Mouse (Mus musculus) monocyte, adult 2 months (primary cell): ENCODE data around the gene Myl6b.
"Not testable (repeated sequence)": the region's sequence is repeated elsewhere in the genome, so short reads cannot be mapped to it uniquely, and the experiment has no call there.

ENCODE experiments used
- DNase-seq, 2 experiments: peaks; one replicate each; pipeline ENCODE4 v3.0.0; 2022; ENCODE audit warnings: low spot score in 2 of 2, low read depth in 1 of 2

The Myl6b gene

GRCm38 (mm10) chr10:128494667-128495245 lies 3.7 kb downstream of the Myl6b start:
- DNase-seq: no peak

DNA sequence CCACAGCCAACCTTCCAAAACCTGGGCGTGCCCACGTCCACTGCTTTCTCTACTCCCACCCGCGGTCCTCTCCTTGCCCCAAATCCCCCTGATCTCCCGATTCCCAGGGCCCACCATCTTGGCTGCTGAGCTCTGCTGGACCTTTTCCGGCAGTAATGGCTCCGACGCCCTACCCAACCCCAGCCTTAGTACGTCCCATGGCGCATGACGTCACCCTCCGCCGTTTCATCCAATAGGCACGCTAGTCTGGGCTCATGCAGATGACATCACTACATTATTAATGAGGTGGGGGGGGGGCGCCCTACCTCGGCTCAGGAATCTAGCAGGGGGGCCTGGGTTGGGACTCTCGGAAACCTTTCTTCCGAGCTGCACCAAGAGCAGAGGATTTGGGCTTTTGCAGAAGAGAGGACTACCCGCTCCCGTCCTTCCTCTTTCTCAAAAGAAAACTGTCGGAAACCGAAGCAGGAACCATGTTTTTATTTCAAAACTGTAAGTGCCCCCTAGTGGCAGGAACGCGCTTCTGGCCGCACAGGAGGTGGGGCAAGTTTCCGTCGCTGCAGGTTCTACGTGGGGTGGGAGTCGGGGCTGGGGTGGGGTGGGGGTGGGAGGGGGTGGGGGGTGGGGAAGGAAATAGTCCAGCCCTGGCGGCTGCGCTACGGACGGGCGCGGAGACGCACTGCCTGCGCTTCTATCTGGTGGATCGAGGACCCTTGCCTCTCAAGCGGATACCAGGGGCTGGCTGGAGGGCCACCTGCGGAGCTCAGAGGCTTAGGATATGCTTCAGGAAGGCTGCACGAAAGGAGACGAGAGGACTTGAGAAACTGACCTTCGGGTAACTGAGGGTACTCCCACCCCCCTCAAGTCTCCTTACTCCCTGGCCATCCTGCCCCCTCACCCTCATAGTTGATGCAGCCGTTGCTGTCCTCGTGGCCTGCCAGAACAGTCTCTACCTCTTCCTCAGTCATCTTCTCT lies 4.5 kb downstream of the Myl6b start, which contains the start of gene Myl6:
TSS of gene Myl6 (minus strand) at position 451 of the 972 bp plus-strand sequence.
- peak; percentile 91 to 93 for DNase-seq

DNA sequence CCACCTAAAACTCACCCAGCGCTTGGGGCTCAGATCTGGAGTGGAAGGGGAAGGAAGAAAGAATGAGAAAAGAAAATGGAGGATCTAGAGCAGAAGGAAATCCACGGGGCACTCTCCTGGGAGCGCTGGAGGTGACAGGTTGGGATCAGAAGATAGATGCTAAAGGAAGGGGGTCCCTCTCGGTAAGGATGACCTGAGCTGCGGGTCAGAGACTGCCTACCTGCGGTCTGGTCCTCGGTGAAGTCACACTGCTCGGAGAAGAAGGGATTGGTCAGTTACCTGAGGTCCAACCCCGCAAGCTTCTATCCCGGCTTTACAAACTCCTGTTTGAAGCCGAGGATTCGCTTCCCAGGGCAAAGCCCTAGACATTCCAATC lies 5.2 kb downstream of the Myl6b start:
- DNase-seq: no peak

DNA sequence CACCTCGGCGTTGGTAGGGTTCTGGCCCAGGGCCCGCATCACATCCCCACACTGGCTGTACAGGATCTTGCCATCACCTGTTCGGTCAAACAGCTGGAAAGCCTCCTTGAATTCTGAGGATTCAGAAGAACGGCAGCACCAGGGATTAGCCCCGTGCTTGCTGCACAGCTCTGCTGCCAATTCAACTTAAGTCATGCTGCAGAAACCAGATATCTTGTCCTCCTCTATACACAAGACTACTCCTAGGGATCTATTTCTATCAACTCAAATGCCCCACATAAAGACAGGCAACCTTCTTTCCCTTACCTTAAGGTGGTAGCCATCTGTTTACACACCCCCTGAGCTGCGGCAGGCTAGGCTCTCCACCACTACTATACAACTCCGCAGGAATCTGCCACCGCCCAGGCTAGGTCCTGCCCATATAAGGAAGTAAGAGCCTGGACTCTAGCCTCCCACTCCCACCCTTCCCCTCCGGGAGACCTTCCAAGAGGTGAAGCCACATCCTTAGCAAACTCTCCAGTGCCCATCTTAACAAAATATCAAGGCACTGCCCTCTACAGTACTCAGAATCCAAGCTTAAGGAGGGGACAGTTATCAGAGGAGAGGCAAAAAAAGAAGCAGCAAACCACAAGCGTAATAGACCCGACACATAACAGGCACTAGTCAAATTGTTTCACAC lies 5.7 kb downstream of the Myl6b start:
- no peak for DNase-seq

GRCm38 (mm10) chr10:128492051-128492450 lies 6.4 kb downstream of the Myl6b start:
- not testable (repeated sequence) for DNase-seq

GRCm38 (mm10) chr10:128491495-128491894 lies 7.0 kb downstream of the Myl6b start:
- no peak for DNase-seq

- DNase-seq: no peak
Observed at GRCm38 (mm10) chr10:128490912-128491311, 7.6 kb downstream of the Myl6b start.

DNA sequence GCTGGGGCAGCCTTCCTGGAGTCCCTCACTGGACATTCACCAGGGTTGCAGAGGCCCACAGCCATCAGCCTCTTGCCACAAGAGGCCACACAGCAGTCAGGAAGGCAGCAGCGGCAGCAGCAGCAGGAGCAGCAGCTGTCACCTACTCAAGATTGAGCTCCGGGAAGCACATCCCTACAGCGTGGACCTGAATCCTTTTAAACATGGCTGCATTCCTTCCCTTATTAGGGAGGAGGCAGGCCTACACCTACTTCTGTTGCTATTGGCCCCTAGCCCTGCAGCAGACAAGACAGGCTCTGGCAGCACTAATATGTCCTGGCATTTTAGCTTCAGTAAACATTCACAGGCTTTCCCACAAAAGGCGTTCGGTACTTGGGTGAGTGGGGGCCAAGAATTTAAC lies 8.3 kb downstream of the Myl6b start:
- DNase-seq: no peak

GRCm38 (mm10) chr10:128489785-128490184 lies 8.7 kb downstream of the Myl6b start:
- no peak for DNase-seq

GRCm38 (mm10) chr10:128489380-128489779 lies 9.1 kb downstream of the Myl6b start:
- DNase-seq: peak in 1 of 2 experiments; percentile 16

DNA sequence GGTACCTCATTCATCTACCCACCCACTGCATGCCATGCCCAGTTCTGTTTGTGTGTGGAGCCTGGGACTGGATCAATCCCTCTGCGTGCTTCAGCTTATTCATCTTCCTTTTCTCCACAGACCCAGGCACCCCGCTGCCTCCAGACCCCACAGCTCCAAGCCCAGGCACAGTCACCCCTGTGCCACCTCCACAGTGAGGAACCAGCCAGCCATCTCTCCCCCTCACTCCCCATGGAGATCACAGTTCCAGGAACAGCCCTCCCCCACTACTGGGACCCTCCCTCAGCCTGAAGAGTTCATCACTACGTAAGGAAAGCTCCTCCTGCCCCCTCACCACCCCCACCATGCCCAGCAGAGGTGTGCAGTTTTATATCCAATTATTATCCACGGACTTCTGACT lies 9.7 kb downstream of the Myl6b start:
- DNase-seq: no peak

- DNase-seq: no peak
Observed at GRCm38 (mm10) chr10:128487861-128488712, 10.4 kb downstream of the Myl6b start.

DNA sequence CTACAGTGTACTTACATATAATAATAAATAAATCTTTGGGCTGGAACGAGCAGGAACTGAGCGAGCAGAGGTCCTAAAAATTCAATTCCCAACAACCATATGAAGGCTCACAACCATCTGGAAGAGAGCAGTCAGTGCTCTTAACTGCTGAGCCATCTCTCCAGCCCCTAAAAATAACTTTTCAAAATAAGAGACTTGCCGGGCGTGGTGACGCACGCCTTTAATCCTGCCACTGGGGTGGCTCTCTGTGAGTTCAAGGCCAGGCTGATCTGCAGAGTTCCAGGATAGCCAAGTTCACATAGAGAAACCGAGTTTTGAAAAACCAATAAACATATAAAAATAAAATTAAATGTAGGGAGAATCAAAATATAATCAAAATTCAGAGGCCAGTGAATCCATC lies 12.1 kb downstream of the Myl6b start:
- no peak for DNase-seq

GRCm38 (mm10) chr10:128474366-128474765 lies 24.1 kb downstream of the Myl6b start:
- no peak for DNase-seq

DNA sequence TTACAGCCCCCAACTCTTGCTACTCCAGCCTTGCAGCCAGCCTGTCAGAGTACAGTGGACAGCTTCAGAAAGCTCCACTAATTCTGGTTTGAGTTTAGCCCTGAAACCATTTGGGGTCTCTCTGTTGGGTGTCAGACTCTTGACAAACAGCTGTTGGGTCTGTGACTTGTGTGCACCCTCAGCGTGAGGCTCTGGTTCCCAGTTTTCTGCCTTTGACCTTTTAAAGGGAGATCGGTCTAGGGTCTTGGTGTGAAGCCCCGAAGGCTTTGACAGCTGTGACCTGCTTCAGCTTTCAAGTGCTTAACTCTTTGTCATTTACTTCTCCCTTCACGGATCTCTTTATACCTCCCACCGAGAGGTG lies 38.2 kb downstream of the Myl6b start:
- DNase-seq: no peak

DNA sequence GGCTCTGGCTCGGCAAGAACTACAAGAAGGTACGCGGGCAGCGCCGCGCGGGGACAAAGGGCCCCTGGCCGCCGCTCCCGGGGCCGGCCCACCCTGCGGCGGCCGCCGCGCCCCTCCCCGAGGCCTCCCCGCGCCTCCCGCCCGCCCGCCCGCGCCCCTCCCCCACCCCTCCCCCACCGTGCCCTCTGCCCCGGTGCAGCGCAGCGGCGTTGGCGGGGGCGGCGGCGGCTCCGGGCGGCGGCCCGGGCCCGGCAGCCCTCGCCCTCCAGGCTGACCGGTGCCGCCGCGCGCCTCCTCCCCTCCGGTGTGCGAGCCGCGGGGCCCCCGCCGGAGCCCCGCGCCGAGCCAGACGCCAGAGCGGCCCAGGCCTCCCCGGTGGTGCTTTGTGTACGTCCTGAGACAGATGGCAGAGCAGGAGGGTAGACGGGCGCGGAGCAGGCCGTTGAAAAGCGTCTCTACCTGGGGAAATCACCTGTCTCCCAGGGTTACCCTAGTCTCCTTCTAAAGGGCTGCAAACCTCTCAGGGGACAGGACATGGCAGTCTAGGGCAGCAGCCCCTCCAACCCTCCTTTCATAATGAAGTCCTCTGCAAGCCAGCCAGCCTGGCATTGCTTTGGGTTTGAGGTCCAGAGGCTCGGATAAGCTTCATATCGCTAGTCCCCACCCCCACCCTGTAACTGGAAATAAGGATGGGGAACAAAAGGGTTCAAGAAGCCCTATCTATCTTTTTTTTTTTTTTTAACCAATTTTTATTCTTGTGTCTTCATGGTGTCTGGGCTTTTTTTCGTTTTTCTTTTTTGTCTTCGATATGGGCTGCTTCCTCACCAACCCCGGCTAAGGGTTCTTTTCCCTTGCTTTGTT lies 38.8 kb downstream of the Myl6b start:
- no peak for DNase-seq

DNA sequence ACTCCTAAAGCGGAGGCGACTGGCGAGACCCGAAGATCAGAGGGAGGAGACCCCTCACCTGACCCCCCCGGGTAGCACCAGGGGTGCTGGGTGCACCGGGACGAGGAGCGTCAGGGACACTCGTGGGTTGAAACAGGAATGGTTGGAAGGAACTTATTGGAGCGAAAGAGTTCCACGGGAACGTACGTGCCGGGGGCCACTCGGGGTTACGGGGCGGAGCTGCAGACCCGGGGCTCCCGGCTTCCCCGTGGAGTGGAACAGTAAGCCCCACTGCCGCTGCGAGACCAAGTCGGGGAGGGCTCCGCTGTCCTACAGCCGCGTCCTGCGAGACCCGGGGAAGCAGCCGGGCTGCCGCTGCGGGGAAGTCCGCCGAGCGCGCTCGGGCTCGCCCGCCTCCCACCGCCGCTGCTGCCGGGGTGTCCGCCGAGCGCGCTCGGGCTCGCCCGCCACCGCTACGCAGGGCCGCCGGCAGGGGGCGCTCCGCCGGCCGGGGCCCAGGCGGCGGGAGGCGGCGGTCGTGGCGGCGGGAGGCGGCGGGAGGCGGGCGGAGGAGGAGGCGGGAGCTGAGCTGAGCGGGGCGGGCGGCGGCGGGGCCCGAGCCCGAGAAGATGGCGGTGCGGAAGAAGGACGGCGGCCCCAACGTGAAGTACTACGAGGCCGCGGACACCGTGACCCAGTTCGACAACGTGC lies 39.6 kb downstream of the Myl6b start, which contains the start of gene Smarcc2:
TSS of gene Smarcc2 (plus strand) at position 530 of the 690 bp plus-strand sequence.
- peak; percentile 26 to 66 for DNase-seq

DNA sequence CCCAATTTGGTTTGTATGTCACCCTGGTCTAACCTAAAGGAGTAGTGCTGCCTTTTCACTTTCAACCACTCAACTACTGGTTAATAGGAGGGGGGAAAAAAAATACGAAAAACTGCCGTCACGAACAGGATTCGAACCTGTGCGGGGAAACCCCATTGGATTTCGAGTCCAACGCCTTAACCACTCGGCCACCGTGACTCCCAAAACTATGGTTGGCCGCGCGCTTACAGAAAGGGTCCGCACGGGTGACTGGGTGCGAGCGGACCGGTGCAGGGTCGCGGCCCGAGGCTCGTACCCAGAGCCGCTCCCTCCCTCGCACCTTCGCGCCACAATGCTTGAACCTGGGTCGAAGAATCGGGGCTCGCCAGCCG lies 40.2 kb downstream of the Myl6b start:
- DNase-seq: peak; percentile 65 to 81

DNA sequence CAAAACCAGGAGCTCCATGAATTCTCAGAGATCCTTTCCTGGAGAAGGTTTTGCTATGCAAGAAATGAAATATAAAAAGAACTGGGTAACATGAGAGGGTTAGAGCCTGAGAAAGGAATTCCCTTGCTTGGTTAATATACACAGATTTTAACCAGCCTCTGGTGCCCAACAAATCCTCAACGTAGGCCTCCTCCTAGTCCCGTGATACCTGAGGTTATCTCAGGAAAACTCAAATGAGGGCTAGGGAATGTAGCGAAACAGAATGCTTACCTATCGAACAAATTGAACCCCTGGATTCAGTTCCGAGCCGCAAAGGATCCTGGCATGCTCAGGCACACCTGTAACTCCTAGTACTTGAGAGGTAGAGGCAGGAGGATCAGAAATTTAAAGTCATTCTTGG lies 40.8 kb downstream of the Myl6b start:
- no peak for DNase-seq
